Mouse (Mus musculus): ENCODE results near the gene Tes. TPM values are rescaled to one million over a fixed set of nuclear protein-coding genes. Genes with fewer than 3 reads are reported as not detected.

Tes gene
- polyA plus RNA-seq, 1 experiment from 2014 or later = 21.7 TPM

DNA sequence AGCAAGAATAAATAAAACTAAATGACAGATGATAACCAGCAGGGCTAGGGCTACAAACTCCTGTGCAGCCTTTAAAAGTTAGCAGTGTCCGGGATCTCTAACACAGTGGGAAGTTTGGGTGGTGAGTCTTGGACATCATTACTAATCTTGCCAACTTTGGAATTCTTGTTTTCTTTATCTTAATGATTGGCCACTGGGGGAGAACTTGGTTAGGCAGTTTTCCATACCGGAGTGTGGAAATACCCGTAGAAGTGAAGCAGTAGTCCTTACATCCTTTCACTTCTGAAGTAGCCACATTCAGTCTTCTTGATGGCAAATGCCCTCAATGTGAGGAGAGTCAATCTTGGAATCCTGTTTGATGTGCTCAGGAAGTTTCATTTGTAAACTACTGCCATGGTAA, 7.0 kb downstream of the Tes start:
- Histone ChIP-seq H3K27me3 (ENCODE audit: control insufficient read depth, insufficient read depth, low read length) (peaks cover 67% of the 10 kb centered on the region), H3K4me1 (ENCODE audit: control insufficient read depth, insufficient read depth, low read length) (no peaks in the 10 kb centered on the region), H3K36me3 (ENCODE audit: control insufficient read depth, insufficient read depth, low read length) (no peaks in the 10 kb centered on the region), H3K9me3 (replicated peaks; ENCODE audit: control insufficient read depth, low read length) (no peaks in the 10 kb centered on the region), H3K4me3 (ENCODE audit: low read depth, low read length) (no peak overlapping the region), H3K9ac (ENCODE audit: low read depth, low read length) (no peak overlapping the region), H3K4me2 (no peak overlapping the region), H3K27ac (ENCODE audit: low read depth, low read length) (no peak overlapping the region)
- ATAC-seq (replicated peaks; ENCODE audit: insufficient number of reproducible peaks, low FRiP score, low TSS enrichment) = no peak
- 72% methylated on average over 3 of the region's 3 CpGs for WGBS (ENCODE audit: insufficient replicate concordance)

DNA sequence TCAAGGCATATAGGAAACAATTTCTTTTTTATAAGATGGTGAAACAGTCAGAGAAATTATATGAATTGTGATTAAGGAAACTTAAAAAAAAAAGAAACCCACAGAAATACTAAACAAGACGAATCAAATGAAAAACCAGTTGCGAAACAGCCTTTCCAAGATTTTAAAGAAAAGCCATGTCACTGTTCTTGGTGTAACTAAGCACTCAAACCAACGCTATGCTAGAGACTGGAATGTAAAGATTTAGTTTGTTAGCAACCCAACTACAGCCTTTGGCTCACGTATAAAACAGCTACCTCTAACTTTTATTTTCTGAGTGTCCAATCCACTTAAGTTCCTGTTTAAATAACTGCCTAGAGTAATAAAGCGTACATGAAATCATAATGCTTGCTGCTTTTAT, 7.4 kb downstream of the Tes start:
- no peaks in the 10 kb centered on the region for H3K9me3 ChIP-seq (replicated peaks; ENCODE audit: control insufficient read depth, low read length)
- peaks cover 64% of the 10 kb centered on the region for H3K27me3 ChIP-seq (ENCODE audit: control insufficient read depth, insufficient read depth, low read length)
- ATAC-seq (replicated peaks; ENCODE audit: insufficient number of reproducible peaks, low FRiP score, low TSS enrichment) = no peak
- H3K4me1 ChIP-seq (ENCODE audit: control insufficient read depth, insufficient read depth, low read length) = no peaks in the 10 kb centered on the region
- H3K36me3 ChIP-seq (ENCODE audit: control insufficient read depth, insufficient read depth, low read length) = no peaks in the 10 kb centered on the region
- H3K4me2 ChIP-seq = no peak overlapping the region
- no peak overlapping the region for H3K4me3 ChIP-seq (ENCODE audit: low read depth, low read length)
- no peak overlapping the region for H3K9ac ChIP-seq (ENCODE audit: low read depth, low read length)
- no peak overlapping the region for H3K27ac ChIP-seq (ENCODE audit: low read depth, low read length)
- 80% methylated on average over 5 of the region's 5 CpGs for WGBS (ENCODE audit: insufficient replicate concordance)

DNA sequence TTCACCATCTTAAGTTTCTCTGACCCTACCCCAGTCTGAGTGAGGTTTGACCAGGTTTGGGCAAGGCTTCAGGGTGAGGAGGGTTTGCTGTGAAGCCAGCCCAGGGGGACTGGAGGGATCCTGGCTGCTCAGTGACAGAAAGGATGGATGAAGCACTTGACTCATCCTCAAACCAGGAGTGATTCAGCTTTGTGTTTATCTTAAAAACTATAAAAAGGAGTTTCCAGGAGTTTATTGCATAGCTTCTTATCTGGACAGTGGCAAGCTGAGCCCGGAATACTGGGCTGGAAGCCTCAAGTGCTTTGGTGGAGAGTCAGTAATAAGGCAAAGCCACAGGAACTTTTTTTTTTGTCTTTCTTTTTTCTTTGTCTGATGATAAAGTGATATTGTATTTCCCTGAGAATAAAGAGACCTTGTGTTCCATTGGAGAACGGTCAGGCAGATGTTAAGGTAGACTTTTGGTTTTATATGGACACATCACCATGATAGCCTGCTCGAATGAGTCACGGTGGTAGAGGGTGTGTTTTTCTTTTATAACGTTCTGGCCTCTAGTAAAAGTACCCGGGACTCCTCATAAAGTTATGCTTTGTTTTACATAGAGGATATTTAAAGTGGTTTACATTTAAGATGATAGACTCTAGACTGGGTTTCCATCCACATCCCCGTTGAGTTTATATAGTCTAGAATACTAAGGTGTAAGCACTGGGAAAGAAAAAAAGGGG, 8.0 kb downstream of the Tes start:
- WGBS (ENCODE audit: insufficient replicate concordance) = 74% methylated on average over 7 of the region's 7 CpGs
- H3K27me3 ChIP-seq (ENCODE audit: control insufficient read depth, insufficient read depth, low read length) = peaks cover 60% of the 10 kb centered on the region

DNA sequence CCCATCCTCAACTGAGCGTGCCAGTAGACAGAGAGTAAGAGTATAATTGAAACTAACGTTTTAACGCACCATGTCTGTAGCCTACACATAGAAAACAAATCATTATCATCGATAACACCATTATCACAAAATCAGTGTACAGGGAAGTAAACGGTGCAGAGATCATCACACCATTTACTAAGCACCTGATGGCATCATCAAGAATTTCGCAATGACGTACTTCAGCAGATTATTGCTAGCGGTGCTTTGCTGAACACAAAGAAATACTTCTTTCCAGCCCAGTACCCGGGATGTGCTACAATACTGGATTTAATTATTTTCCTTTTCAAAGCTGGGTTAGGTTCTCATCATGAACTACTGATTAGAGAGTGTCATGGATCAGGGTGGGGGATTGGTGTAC, 12.3 kb downstream of the Tes start:
- H3K27ac ChIP-seq (ENCODE audit: low read depth, low read length) = no peak overlapping the region
- H3K9me3 ChIP-seq (replicated peaks; ENCODE audit: control insufficient read depth, low read length) = no peaks in the 10 kb centered on the region
- no peak overlapping the region for H3K4me2 ChIP-seq
- H3K4me1 ChIP-seq (ENCODE audit: control insufficient read depth, insufficient read depth, low read length) = peaks cover 4% of the 10 kb centered on the region; the same call in 1 of the 2 replicates
- no peak for ATAC-seq (replicated peaks; ENCODE audit: insufficient number of reproducible peaks, low FRiP score, low TSS enrichment)
- H3K36me3 ChIP-seq (ENCODE audit: control insufficient read depth, insufficient read depth, low read length) = no peaks in the 10 kb centered on the region
- 82% methylated on average over 9 of the region's 9 CpGs for WGBS (ENCODE audit: insufficient replicate concordance)
- peaks cover 37% of the 10 kb centered on the region for H3K27me3 ChIP-seq (ENCODE audit: control insufficient read depth, insufficient read depth, low read length)
- no peak overlapping the region for H3K4me3 ChIP-seq (ENCODE audit: low read depth, low read length)
- H3K9ac ChIP-seq (ENCODE audit: low read depth, low read length) = no peak overlapping the region

More for the DNA sequence above, 8.0 kb downstream of the Tes start:
- Histone ChIP-seq H3K4me1 (ENCODE audit: control insufficient read depth, insufficient read depth, low read length) (0 out of 2 replicates have a peak, but pooled peaks cover 4% of the 10 kb centered on the region), H3K9ac (ENCODE audit: low read depth, low read length) (no peak overlapping the region), H3K36me3 (ENCODE audit: control insufficient read depth, insufficient read depth, low read length) (no peaks in the 10 kb centered on the region), H3K9me3 (replicated peaks; ENCODE audit: control insufficient read depth, low read length) (no peaks in the 10 kb centered on the region), H3K27ac (ENCODE audit: low read depth, low read length) (no peak overlapping the region), H3K4me2 (no peak overlapping the region), H3K4me3 (ENCODE audit: low read depth, low read length) (no peak overlapping the region)
- ATAC-seq (replicated peaks; ENCODE audit: insufficient number of reproducible peaks, low FRiP score, low TSS enrichment) = no peak

DNA sequence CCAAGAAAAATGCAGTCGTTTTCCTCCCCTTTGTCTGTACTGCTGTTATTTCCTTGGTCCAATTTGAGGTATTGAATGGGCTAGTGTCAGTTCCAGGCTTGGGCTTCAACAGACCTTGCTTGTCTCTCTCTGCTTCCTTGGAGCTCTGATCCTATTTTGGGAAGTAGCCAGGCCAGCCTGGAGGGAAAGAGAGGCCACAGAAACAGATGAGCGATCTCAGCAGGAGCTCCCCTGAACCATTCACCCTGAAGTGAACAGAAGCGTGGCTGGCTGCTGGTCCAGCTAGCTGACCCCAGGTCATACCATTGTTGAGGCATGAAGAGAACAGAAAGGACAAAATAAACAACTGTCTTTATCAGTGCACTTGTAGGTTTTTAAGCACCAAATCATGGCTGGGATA, 12.8 kb downstream of the Tes start:
- Histone ChIP-seq H3K27me3 (ENCODE audit: control insufficient read depth, insufficient read depth, low read length) (peaks cover 33% of the 10 kb centered on the region), H3K9ac (ENCODE audit: low read depth, low read length) (no peak overlapping the region), H3K4me3 (ENCODE audit: low read depth, low read length) (no peak overlapping the region), H3K9me3 (replicated peaks; ENCODE audit: control insufficient read depth, low read length) (no peaks in the 10 kb centered on the region), H3K36me3 (ENCODE audit: control insufficient read depth, insufficient read depth, low read length) (no peaks in the 10 kb centered on the region), H3K4me1 (ENCODE audit: control insufficient read depth, insufficient read depth, low read length) (peaks cover 4% of the 10 kb centered on the region; the same call in 1 of the 2 replicates), H3K27ac (ENCODE audit: low read depth, low read length) (no peak overlapping the region), H3K4me2 (no peak overlapping the region)
- ATAC-seq (replicated peaks; ENCODE audit: insufficient number of reproducible peaks, low FRiP score, low TSS enrichment) = no peak
- 20% methylated on average over 3 of the region's 3 CpGs for WGBS (ENCODE audit: insufficient replicate concordance)

DNA sequence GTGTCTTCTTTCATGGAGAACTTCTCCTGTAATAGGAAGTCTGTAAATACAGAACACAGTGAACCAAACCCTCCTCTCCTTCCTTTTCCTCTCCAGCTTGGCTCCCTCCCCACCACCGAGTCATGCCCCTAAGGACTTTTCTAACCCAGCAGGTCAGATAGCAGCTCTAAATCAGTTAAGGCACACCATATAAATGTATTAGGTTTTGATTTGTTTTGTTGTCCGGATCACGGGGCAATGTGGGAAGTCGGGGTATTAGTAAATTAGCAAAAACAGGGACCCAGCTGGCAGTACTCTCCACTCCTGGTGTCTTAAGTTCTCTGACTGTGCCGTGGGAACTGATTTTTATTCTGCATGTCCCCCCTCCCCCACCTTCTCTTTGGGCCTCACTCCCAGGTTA, 14.4 kb downstream of the Tes start:
- WGBS (ENCODE audit: insufficient replicate concordance) = 45% methylated on average over 5 of the region's 5 CpGs
- no peak for ATAC-seq (replicated peaks; ENCODE audit: insufficient number of reproducible peaks, low FRiP score, low TSS enrichment)
- peaks cover 23% of the 10 kb centered on the region for H3K27me3 ChIP-seq (ENCODE audit: control insufficient read depth, insufficient read depth, low read length)

DNA sequence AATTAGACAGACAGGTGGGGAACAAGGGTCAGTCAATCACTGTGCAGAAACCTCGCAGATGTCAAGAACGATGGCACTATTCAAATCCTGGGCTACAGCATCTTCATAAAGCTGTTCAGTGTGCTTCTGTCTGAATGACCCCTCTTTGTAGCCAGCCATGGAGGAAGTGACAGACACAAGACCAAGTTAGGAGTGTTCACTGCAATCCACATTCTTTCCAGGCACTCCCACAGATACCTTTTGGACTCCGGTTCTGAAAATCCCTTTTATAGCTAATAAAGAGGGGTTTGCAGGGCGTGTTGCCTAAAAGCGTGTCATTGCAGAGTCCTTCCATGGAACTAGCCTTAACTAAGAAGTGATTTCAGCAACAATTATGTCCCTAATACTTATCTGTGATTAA, 14.9 kb downstream of the Tes start:
- Histone ChIP-seq H3K4me3 (ENCODE audit: low read depth, low read length) (no peak overlapping the region), H3K27me3 (ENCODE audit: control insufficient read depth, insufficient read depth, low read length) (peaks cover 23% of the 10 kb centered on the region), H3K9ac (ENCODE audit: low read depth, low read length) (no peak overlapping the region), H3K4me1 (ENCODE audit: control insufficient read depth, insufficient read depth, low read length) (peaks cover 4% of the 10 kb centered on the region; the same call in 1 of the 2 replicates), H3K4me2 (no peak overlapping the region), H3K27ac (ENCODE audit: low read depth, low read length) (no peak overlapping the region), H3K9me3 (replicated peaks; ENCODE audit: control insufficient read depth, low read length) (no peaks in the 10 kb centered on the region), H3K36me3 (ENCODE audit: control insufficient read depth, insufficient read depth, low read length) (no peaks in the 10 kb centered on the region)
- 67% methylated on average over 5 of the region's 5 CpGs for WGBS (ENCODE audit: insufficient replicate concordance)
- no peak for ATAC-seq (replicated peaks; ENCODE audit: insufficient number of reproducible peaks, low FRiP score, low TSS enrichment)

More for the DNA sequence above, 14.4 kb downstream of the Tes start:
- no peaks in the 10 kb centered on the region for H3K9me3 ChIP-seq (replicated peaks; ENCODE audit: control insufficient read depth, low read length)
- no peaks in the 10 kb centered on the region for H3K36me3 ChIP-seq (ENCODE audit: control insufficient read depth, insufficient read depth, low read length)
- H3K4me3 ChIP-seq (ENCODE audit: low read depth, low read length) = no peak overlapping the region
- no peak overlapping the region for H3K4me2 ChIP-seq
- H3K27ac ChIP-seq (ENCODE audit: low read depth, low read length) = no peak overlapping the region
- no peak overlapping the region for H3K9ac ChIP-seq (ENCODE audit: low read depth, low read length)
- H3K4me1 ChIP-seq (ENCODE audit: control insufficient read depth, insufficient read depth, low read length) = peaks cover 4% of the 10 kb centered on the region; the same call in 1 of the 2 replicates

DNA sequence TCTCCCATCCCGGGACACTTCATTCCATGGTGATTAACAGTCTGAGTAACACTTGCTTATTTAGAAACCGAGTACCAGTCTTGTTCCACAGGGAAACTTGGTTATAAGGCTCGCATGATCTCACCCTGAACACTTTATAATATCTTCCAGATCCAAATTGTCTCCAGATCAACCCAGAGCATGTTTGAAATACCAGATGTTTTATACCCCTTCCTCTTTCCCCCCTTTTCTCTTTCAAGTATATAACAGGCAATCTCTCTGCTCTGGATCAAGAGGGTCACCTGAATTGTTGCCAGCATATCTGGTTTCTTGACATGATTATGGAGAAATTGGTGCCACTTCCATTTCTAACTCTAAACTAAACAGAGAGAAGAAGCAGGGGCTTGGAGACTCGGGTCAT, 17.3 kb downstream of the Tes start:
- Histone ChIP-seq H3K27me3 (ENCODE audit: control insufficient read depth, insufficient read depth, low read length) (peaks cover 8% of the 10 kb centered on the region; the same call in 1 of the 2 replicates), H3K4me1 (ENCODE audit: control insufficient read depth, insufficient read depth, low read length) (peaks cover 4% of the 10 kb centered on the region; the same call in 1 of the 2 replicates), H3K9me3 (replicated peaks; ENCODE audit: control insufficient read depth, low read length) (no peaks in the 10 kb centered on the region), H3K36me3 (ENCODE audit: control insufficient read depth, insufficient read depth, low read length) (no peaks in the 10 kb centered on the region), H3K4me2 (no peak overlapping the region), H3K27ac (ENCODE audit: low read depth, low read length) (no peak overlapping the region), H3K9ac (ENCODE audit: low read depth, low read length) (no peak overlapping the region), H3K4me3 (ENCODE audit: low read depth, low read length) (no peak overlapping the region)
- 66% methylated on average over 4 of the region's 4 CpGs for WGBS (ENCODE audit: insufficient replicate concordance)
- ATAC-seq (replicated peaks; ENCODE audit: insufficient number of reproducible peaks, low FRiP score, low TSS enrichment) = no peak

DNA sequence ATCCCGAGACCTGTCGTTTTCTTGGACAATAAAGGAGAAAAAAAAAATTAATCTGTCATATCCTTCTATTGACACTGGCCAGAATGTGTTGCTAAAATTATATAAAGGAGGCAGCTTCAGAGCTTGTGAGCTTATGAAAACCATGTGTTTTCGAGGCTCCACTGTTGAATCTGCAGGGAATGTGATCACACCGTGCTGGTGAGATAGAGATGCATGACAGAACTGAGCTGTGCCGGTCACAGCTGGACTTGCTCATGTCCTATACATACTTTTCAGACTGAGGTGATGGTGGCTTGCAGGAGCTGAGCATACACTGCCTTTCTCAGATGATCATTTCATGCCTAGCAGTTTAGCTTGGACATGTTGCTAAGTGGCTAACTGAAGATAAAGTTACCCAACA, 17.9 kb downstream of the Tes start:
- peaks cover under 1% of the 10 kb centered on the region; the same call in 1 of the 2 replicates for H3K4me1 ChIP-seq (ENCODE audit: control insufficient read depth, insufficient read depth, low read length)
- H3K27me3 ChIP-seq (ENCODE audit: control insufficient read depth, insufficient read depth, low read length) = peaks cover 8% of the 10 kb centered on the region; the same call in 1 of the 2 replicates
- no peak overlapping the region for H3K4me3 ChIP-seq (ENCODE audit: low read depth, low read length)
- H3K9ac ChIP-seq (ENCODE audit: low read depth, low read length) = no peak overlapping the region
- H3K27ac ChIP-seq (ENCODE audit: low read depth, low read length) = no peak overlapping the region
- 71% methylated on average over 5 of the region's 5 CpGs for WGBS (ENCODE audit: insufficient replicate concordance)
- H3K4me2 ChIP-seq = no peak overlapping the region
- no peaks in the 10 kb centered on the region for H3K9me3 ChIP-seq (replicated peaks; ENCODE audit: control insufficient read depth, low read length)
- no peaks in the 10 kb centered on the region for H3K36me3 ChIP-seq (ENCODE audit: control insufficient read depth, insufficient read depth, low read length)
- no peak for ATAC-seq (replicated peaks; ENCODE audit: insufficient number of reproducible peaks, low FRiP score, low TSS enrichment)
